Mouse (Mus musculus) right cerebral cortex, postnatal 36 days (tissue): Measurements from ENCODE around the gene Ppp1ca.

Experiments used
- DNase-seq, 2 experiments: peaks; one replicate each; pipeline ENCODE4 v3.0.0; 2022; ENCODE audit warnings: low spot score in 2 of 2, mixed read lengths in 1 of 2

Gene Ppp1ca

DNA sequence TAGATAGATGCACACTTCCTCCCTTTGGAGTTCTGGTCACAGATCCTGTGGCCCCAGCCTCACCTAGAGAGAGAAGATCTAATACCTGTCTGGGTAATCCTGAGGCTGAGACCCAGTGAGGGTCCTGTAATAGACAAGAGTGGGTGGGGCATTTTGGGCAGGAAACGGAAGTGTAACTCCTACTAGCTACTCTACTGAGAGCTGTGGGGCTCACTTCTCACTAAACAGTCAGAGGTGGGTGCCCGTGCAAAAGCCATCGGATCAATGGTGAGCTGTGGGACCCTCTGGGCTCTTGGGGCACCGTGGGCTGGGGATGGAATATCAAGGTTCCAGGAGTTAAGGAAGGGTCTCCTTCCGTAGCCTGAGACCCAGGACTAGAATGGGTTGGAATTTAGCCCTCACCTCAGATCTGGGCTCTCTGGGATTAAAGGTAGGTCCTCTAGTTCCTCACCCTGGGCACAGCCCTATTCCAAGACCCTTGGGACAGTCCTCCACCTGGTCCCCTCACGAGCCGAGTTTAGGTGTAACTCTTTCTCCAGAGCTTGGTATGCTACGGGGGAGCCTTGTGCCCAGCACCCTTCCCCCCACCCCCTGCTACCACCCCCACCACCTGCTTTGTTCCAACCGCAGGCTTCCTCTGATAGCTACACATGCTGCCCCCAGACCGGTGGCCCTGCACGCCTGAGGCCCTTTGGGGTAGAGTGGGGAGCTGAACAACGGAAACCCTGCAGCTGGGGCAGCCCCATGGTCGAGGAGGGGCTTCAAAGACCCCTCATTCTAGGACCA, 37.2 kb upstream of the Ppp1ca start:
- no peak for DNase-seq

DNA sequence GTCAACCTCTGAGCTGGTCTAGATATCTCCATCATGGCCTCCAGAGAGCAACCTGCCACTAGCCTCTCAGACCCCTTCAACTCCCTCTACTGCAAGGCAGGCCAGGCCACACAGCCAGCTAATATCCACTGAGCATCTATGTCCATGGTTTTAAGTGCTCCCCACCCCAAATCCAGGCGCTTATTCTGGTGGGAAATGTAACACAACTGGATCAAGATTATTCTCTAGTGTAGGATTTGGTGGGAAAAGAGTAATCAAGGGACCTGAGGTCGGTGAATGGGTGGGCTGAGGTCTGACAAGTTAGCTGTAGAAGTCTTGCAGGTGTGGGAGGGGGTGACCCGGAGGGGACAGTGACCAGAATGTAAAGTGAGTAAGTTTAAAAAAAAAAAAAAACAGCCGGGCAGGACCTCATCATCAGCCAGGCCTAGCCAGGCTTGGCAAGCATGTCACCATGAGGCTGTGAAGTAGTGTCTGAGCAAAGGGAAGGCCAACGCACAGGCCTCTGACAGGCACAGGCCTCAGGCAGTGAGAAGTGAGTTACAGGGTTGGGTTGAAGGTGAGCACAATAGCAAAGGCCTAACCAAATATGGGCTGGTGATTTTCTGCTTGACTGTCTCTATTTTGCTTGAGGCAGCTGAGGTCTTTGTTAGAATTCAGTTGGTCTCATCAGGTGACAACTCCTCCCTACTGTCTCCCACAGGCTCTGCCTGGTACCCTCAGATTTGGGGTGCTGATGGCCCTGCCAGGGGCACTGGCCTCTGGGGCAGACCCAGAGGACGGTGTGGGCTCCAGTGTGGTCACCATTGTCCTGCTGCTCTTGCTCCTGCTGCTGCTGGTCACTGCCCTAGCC, 36.4 kb upstream of the Ppp1ca start:
- DNase-seq = no peak

DNA sequence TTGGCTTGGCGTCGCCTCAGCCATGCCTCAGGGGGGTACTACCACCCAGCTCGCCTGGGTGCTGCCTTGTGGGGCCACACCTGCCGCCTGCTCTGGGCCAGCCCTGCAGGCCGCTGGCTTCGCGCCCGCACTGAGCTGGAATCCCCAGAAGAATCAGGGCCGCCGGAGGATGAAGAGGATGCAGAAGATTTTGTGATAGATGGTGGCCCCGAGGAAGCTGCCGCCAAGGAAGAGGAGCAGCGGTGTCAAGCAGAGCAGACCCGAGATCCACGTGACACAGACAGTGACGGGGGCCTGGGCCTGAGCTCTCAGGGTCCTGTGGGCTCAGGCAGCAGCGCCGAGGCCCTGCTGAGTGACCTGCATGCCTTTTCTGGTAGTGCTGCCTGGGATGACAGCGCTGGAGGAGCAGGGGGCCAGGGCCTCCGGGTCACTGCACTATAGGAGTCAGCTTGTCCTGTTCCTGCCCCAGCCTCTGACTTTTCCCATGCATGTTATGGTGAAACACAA, 35.7 kb upstream of the Ppp1ca start:
- DNase-seq = no peak

DNA sequence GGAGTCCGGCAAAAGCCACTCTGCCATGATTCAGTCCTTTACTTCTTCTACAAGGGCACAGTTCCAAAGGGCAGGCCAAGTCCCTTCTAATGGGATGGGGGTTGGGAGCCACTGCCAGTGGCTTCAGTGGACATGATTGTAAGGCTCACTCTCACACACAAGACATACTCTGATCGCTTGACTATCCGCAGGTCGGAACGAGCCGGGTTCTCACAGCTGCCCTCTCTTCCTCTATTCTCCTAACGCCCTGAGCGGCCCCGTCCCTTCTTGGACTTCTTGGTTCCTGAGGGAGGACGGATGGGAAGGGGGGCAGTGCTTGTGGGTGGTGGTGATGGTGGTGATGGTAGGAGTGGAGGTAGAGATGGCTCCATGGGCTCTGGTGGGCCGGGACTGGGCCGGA, 35.1 kb upstream of the Ppp1ca start:
- DNase-seq = no peak

DNA sequence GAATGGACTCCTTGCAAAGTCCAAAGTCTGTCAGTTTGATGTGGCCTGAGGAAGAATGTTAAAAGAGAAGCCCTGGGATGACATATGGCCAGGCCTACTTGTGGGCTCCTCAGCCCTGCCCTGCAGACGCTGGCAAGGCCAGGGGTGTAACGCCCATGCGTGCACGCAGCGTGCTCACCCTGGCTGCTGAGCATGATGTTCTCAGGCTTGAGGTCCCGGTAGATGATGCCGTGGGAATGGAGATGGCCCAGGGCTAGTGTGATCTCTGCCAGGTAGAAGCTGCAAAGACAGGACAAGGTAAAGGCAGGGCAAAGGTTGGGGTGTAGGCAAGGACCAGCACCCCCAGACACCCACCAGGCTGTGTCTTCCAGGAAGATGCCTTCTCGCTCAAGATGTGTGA, 32.8 kb upstream of the Ppp1ca start:
- DNase-seq = no peak

DNA sequence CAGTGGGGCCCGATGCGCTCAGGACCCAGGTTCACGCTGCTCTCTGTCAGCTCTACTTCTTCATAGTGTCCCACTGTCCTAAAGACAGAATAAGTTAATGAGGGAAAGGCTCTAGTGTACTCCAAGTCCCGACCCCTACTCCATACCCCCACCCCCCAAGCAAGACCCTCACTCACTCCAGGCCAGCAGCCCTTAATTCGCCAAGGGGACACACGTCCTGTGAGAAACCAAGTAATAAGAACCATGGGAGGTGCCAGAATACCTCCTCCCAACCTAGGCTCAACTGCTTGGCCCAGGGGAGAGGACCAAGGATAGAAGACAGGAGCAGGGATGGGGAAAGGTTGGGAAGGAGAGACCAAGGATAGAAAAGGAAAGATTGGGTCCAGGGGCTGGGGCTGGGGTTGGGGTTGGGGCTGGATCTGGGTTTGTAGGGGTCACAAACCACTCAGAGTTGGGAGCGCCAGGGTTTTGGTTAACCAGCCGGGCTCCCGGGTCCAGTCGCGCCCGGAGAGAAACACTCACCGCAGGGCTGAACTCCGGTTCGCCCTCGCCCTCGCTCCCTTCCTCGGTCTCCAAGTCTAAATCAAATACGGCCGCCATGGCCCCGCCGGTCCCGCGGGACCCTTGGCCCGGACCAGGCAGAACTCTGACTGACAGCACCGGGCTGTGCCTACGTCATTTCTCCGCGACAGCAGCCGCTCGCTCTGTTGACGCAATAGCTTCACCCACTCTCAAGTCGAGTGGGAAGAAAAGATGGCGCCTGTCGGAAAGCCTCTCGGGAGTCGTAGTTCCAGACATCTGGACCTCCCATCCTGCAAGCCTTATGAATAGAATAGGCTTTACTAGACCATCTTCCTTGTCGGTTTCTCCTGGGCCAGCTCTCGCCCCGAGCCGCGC, 29.0 kb upstream of the Ppp1ca start, which contains the start of gene Rps6kb2:
Gene Rps6kb2 (minus strand): TSS at position 709 of the 897 bp plus-strand sequence.
- DNase-seq = peak; percentile 97

DNA sequence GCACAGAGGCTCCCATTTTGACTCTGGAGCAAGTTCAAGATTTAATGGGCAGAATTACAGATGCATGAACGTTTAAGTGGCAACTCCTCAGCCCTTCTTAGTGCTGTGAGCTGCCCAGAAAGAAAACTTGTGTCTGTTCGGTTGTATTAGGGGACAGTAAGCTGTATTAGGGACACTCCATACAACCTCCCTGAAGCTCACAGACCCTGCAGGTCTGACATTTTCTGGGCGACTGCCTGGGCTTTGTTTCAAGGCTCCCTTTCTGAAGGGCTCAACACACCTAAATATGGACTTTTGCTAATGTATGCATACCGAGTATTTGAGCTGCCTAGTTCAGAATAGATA, 28.4 kb upstream of the Ppp1ca start:
- no peak for DNase-seq

DNA sequence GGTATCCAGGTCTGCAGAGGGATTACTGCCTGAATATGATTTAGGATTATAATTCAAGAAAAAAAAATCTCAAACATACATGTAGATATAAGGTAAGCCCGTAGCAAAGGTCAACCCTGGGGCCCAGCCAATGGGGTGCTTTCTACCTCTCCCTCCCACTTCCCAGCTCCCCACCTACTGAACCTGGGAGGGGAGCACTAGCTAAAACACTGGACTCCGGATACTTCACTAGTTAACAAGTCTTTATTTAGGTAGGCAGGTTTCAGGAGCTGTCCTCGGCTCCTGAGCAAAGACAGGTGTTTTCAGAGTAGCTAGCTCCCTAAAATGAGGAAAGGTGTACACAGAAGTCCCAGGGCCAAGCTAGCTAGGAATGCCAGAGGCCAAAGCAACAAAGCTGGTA, 27.8 kb upstream of the Ppp1ca start:
- no peak for DNase-seq

DNA sequence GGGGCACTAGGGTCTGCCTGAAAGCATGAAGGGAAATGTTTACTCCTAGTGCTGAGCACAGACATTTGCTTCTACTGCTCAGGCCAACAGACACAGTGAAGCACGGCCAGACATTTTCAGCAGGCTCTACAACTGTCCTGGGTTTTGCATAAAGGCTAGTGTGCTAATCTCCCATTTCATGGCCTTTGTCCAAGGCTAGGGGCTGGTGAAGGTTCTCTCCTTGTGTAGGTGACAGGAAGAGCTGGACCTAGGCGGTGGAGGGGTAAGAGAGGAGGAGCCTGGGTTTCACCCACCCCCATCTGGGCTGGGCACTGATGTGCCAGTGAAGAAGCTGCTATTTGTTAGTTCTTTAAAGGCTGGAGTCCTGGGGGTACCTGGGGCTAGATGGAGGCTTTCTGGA, 27.1 kb upstream of the Ppp1ca start:
- DNase-seq = no peak

DNA sequence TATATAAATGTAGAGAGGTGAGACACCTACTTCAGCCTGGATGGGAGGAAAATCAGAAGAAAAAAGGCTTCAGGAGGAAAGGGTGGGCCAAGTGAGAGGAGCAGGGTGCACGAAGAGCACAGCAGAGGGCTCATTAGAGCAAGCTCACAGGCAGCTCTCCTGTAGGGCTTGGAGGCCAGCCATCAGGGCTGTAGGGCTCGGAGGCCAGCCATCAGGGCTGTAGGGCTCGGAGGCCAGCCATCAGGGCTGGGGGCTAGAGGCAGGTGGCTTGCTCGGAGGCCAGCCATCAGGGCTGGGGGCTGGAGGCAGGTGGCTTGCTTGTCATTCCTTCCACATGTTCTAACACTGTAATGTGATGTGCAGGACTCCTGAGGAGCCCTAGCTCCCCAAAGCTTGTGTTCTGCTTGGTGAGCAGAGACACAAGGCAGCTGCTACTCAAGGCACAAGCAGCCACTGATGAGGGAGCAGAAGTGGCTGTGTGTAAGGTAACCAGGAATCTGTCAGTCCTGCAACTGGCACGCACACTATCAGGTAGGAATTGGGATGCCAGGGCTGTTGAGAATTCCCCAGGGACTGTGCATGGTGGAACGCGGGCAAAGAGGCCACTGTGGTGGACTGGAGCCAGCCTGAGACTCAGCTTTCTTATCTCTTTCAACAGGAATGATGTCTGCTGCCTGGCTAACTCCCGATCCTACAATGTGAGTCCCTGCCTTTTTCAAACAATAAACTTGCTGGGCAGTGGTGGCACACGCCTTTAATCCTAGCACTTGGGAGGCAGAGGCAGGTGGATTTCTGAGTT, 25.0 kb upstream of the Ppp1ca start:
- DNase-seq = no peak

DNA sequence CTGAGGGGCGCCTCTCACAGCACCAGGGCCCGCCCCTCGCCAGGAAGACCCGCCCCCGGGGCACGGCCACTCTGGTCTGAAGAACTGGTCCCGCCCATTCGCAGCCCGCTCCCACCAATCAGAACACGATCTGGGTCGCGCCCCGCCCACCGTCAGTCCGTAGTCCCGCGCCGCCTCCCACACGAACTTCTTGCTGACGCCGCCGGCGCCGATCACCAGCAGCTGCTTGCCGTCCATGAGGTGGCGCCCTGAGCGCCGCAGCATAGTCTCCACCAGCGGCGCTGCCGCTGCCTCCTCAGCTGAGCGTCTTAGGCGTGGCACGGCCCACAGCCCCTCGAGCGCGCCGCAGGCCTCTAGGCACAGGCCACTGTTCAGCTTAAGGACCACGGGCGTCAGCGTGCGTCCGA, 22.5 kb upstream of the Ppp1ca start:
- peak; percentile 98 to 99 for DNase-seq

DNA sequence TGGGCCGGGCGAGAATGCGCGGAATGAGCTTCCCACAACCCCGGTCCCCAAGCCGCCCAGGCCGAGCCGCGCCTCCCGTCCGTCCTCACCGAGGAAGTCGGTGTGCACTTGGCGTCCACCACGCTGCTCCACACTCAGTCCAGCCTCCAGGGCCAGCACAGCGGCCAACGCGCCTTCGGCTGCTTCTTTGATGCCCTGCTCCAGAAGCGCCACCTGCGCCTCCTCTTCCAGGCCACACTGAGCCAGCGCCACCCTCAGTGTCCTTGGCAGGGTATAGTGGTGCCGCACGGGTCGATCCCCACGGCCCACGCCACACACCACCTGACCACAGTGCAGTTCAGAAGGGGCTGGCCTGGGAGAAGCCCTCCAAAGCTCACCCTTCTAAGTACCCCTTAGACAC, 22.1 kb upstream of the Ppp1ca start:
- DNase-seq = no peak

DNA sequence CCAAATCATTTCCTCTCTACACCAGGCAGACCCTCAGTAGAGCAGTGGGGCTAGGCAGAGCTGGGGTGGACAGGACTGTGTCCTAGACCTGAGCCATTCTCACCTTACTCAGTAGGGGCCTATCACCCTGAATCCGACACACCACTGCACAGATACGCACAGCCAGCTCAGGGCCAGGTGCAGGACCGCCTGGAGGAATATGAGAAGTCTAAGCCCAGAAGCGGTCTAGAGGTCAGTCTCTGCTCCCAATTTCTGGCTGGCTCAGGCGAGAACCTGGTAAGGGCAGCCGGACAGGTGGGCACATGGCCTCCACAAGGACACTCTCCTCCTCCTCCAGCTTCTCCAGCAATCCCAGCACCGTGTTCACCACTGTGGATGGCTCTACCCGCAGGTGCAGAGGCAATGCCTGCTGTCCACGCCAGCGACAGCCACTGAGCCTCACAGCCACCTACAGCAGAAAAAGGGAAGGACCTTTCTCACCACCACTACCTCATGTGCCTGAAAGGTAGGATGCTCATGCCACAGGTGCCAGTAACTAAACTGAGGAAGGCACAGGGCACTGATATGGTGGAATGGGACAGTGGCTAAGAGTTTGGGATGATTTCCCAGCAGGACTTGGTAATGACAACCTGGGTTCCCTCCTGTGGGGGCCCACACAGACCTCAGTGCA, 21.0 kb upstream of the Ppp1ca start:
- no peak for DNase-seq

DNA sequence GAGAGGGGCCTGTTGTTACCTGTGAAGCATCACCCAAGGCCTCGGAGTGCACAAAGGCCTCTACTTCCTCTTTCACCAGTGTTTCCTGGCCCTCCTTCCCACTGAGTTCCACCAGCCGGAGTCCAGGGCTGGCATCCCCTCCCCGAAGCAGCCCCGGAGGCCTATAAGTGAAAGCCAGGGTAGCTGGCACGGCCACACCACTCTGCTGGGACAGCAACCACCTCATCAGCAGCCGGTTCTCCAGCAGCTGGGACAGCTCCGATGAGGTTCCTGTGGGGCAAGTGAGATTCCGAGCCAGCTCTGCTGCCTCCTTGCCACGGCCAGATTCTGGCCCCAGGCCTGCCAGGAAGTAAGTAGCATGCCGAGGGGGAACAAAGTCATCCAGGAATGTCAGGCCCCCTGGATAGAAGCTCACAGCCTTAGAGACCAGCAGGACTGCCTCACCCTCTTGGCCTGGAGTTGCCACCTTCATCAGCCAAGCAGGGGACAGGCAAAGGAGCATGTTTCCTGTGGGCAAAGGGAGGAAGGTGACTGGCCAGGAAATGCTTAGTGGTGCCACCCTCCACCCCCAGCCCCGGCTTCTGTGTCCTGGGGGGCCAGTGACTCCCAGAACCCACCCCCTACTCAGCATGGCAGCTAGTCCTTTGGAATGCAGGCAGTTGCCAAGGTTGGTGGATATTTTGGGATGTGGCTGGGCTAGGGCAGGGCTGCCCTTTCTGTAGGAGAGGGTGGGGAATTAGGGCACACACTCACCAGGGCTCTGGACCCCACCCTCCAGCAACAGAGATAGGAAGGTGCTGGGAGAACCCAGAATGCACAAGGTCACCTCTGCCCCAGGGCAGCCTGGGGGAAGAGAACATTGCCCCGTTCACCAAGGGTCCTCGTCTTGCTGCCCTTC, 20.2 kb upstream of the Ppp1ca start:
- no peak for DNase-seq

DNA sequence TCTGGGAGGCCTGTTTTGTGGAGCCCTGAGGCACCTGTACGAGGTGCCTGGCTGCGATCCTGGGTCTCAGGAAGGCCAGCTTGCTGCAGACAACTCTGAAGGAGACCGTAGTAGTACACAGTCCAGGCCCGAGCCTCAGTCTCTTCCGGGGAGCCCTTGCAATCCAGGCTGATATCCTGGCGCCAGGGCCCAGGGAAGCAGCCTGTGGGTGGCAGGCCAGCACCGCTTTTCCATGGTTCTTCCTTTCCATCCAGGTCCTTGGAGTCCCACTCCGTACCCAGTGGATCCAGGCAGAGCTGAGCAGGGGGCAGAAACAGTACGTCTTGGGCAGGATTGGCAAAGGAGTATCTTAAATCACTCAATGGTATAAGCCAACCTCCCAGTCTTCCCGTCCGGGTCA, 18.9 kb upstream of the Ppp1ca start:
- no peak for DNase-seq

DNA sequence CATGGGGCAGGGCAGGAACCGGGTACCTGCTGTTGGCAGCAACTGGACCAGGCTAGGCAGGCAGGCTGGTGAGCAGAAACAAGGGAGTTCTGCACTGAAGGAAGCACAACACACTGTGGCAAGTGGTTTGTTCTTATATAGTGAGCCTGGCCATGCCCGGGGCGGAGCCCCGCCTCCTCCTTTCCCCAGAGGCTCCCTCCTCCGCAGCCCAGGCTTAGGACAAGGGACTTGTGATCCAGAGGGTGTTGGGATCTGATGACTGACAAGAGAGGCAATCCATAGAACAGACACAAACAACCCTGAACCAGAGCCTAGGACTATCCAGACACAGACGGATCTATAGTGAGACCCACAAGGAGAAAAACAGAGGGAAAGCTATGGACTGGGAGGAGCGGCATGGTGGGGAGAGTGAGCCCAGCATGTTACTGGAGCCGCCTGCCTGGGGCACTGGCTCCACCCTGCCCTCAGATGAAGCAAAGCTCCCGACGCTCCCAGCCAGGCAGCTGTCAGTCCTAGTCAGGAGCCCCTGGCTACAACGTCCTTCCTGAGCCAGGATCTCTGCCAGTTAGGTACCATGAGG, 16.4 kb upstream of the Ppp1ca start, which contains the start of gene Carns1:
Gene Carns1 (minus strand): TSS at position 112 of the 580 bp plus-strand sequence.
- DNase-seq = no peak

DNA sequence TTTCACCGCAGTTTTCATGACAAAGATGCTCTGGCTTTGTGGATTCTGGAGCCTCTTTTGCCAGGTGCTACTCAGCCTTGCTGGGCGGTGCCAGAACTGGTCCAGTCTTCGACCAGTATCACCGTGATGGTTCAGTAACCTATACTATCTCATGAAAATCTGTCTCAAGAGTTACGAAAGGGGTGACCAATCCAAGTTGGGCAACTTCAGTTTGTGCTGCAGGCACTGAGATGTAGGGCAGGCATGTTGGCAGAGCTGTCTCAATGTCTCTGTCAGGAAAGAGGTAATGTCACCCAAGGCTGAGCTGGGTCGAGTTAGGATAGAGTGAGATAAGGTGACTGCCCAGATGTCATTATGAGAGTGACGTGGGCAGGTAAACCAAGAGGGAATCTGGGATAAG, 11.5 kb upstream of the Ppp1ca start:
- DNase-seq = no peak

DNA sequence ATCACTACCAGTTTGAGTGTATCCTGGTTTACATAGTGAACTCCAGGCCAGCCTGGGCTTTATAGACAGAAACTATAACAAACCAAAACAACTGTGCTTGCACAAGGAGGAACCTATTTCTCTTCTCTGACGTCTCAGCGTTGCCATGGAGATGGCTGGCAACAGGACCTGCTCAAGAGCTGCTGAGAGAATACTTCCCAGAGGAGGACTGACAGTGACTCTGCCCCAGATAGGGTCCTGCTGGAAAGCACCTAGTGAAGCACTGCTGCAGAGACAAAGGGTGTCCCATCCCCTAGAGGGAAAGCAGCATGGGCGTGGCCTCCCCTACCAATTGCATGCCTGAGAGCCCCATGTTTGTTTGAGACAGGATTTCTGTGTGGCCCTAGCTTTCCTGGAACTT, 10.0 kb upstream of the Ppp1ca start:
- peak; percentile 75 to 84 for DNase-seq

DNA sequence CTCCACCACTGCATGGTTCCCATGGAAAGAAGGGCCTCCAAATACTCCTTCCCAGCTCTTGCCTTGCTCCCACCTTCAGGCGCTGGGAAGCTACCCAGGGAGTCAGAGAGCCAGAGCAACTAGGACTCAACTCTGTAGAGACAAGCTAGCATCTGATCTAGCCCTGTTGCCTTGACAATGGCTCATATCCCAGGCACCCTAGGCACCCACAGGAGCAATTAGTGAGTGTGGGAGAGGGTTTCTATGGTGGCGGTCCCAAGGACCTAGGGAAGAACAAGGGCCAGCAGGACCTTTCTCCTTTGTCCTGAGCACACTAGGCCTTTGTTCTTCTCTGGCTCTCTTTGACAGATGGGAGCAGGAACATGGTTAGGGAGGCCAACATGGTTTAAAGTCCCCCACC, 8.2 kb upstream of the Ppp1ca start:
- no peak for DNase-seq
